8 mouse cellular contexts compared by ENCODE assay signal in the genomic region with DNA sequence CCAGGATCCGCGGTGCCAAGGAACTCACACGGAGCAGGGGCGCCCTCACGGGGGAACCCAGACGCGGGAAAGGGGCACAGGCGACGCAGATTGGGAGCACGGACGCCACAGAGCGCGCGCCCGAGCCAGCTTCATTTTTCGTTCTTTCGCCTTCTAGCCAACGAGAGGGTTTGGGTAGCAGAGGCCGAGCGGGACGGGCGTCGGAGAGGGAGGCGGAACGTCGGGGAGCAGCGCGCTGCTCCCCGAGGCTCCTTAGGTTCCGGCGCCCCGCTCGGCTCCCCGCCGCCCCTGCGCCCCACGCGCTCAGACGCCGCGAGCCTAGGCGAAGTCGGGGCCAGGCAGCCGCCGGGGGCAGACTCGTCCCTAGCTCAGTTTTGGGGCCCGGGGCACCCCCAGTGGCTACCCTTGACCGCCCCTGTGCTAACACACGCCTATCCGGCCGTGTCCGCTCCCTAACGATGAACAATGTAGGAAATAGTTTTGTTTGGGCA. TPM values are rescaled to one million over a fixed set of nuclear protein-coding genes. Genes with fewer than 3 reads are reported as not detected.
DNase-seq lines count a peak whose midpoint lies in the region; ATAC-seq and TF ChIP-seq lines count a peak whose summit lies in the region.

No protein-coding gene starts in this region.

- H3K9ac ChIP-seq in lung, embryonic 16.5 days (ENCODE audit: low read length), result peak overlapping the region; percentile 64
- H3K9ac ChIP-seq in forebrain, embryonic 13.5 days, result no peak overlapping the region
- peak overlapping the region; percentile 54 for H3K9ac ChIP-seq in intestine, postnatal 0 days (ENCODE audit: low read depth, low read length)

- ATAC-seq in lung, embryonic 16.5 days (ENCODE audit: low read depth), result no peak
- no peak for ATAC-seq in forebrain, embryonic 13.5 days
- ATAC-seq in intestine, postnatal 0 days, result no peak

- H3K4me1 ChIP-seq in lung, embryonic 16.5 days (replicated peaks; ENCODE audit: control insufficient read depth, insufficient read depth, low read length), result peaks cover 13% of the 10 kb centered on the region
- peaks cover 13% of the 10 kb centered on the region for H3K4me1 ChIP-seq in forebrain, embryonic 13.5 days
- H3K4me1 ChIP-seq in intestine, postnatal 0 days (replicated peaks; ENCODE audit: control insufficient read depth, insufficient read depth, low read length), result 0 out of 2 replicates have a peak, but pooled peaks cover 3% of the 10 kb centered on the region

- WGBS in lung, embryonic 16.5 days, result under 1% methylated on average over 51 of the region's 53 CpGs
- under 1% methylated on average over 53 of the region's 53 CpGs for WGBS in forebrain, embryonic 13.5 days
- WGBS in intestine, postnatal 0 days, result 2% methylated on average over 53 of the region's 53 CpGs

- peak overlapping the region; percentile 44 for H3K4me3 ChIP-seq in lung, embryonic 16.5 days (ENCODE audit: low read length)
- H3K4me3 ChIP-seq in forebrain, embryonic 13.5 days, result peak overlapping the region; percentile 13
- H3K4me3 ChIP-seq in intestine, postnatal 0 days (ENCODE audit: low read depth, low read length), result peak overlapping the region; percentile 40

- DNase-seq in lung, postnatal 36 days, result no peak
- DNase-seq in retina, embryonic 14.5 days (ENCODE audit: low spot score), result peak; percentile 30
- DNase-seq in embryo, embryonic 10 days (ENCODE audit: low spot score), result no peak
- no peak for DNase-seq in T-cell, adult 2 months (ENCODE audit: low spot score)
- no peak for DNase-seq in spleen, postnatal 36 days (ENCODE audit: low spot score in 2 of 2)

- H3K27me3 ChIP-seq in lung, embryonic 16.5 days (ENCODE audit: control insufficient read depth, insufficient read depth, low read depth, low read length), result peaks cover 69% of the 10 kb centered on the region
- peaks cover 83% of the 10 kb centered on the region for H3K27me3 ChIP-seq in forebrain, embryonic 13.5 days
- H3K27me3 ChIP-seq in intestine, postnatal 0 days (replicated peaks; ENCODE audit: control insufficient read depth, insufficient read depth, low read length), result peaks cover 72% of the 10 kb centered on the region

- H3K36me3 ChIP-seq in lung, embryonic 16.5 days (ENCODE audit: control insufficient read depth, insufficient read depth, low read length), result peaks cover 3% of the 10 kb centered on the region; the same call in 1 of the 2 replicates
- H3K36me3 ChIP-seq in forebrain, embryonic 13.5 days (ENCODE audit: poor library complexity, severe bottlenecking), result no peaks in the 10 kb centered on the region
- H3K36me3 ChIP-seq in intestine, postnatal 0 days (ENCODE audit: control insufficient read depth, insufficient read depth), result no peaks in the 10 kb centered on the region; the same call in 1 of the 2 replicates

- H3K9me3 ChIP-seq in lung, embryonic 16.5 days (ENCODE audit: control insufficient read depth, low read length), result peaks cover under 1% of the 10 kb centered on the region; the same call in 1 of the 2 replicates
- H3K9me3 ChIP-seq in forebrain, embryonic 13.5 days (replicated peaks), result no peaks in the 10 kb centered on the region
- no peaks in the 10 kb centered on the region for H3K9me3 ChIP-seq in intestine, postnatal 0 days (ENCODE audit: control insufficient read depth)

- peak overlapping the region; percentile 63 for H3K4me2 ChIP-seq in lung, embryonic 16.5 days (ENCODE audit: low read depth, low read length)
- H3K4me2 ChIP-seq in forebrain, embryonic 13.5 days, result peak overlapping the region; percentile 28
- peak overlapping the region; percentile 69 for H3K4me2 ChIP-seq in intestine, postnatal 0 days (replicated peaks; ENCODE audit: low read depth)

- no peak overlapping the region for H3K27ac ChIP-seq in lung, embryonic 16.5 days (ENCODE audit: low read length)
- no peak overlapping the region for H3K27ac ChIP-seq in forebrain, embryonic 13.5 days
- peak overlapping the region; percentile 28 for H3K27ac ChIP-seq in intestine, postnatal 0 days (ENCODE audit: low read depth, low read length)

- 0 out of 2 replicates have a peak, but pooled peaks have one; percentile 2 for TF ChIP-seq CTCF in intestine, postnatal 0 days (IDR thresholded peaks at IDR 0.05; ENCODE audit: low read depth)

RNA-seq across cellular contexts. Expression of gene Igf2, which starts 2.6 kb away (rescaled TPM):
- polyA plus RNA-seq in lung, embryonic 16.5 days (2015; fragmentation: Nextera tagmentation; extraction: Ambion mirVana), result 457 and 496 TPM in 2 replicates
- polyA plus RNA-seq in forebrain, embryonic 13.5 days (2015; fragmentation: Nextera tagmentation; extraction: Ambion mirVana), result 56.6 and 57.6 TPM in 2 replicates
- 483 and 499 TPM in 2 replicates for polyA plus RNA-seq in intestine, postnatal 0 days (2015; fragmentation: Nextera tagmentation; extraction: Ambion mirVana)

RNA-seq across cellular contexts. Expression of gene Gm49394, which starts 5.8 kb away (rescaled TPM):
- polyA plus RNA-seq in lung, embryonic 16.5 days (2015; fragmentation: Nextera tagmentation; extraction: Ambion mirVana), result not detected in 2 replicates
- 0.05 TPM in 1 of 2 replicates, not detected in the other for polyA plus RNA-seq in forebrain, embryonic 13.5 days (2015; fragmentation: Nextera tagmentation; extraction: Ambion mirVana)
- not detected in 2 replicates for polyA plus RNA-seq in intestine, postnatal 0 days (2015; fragmentation: Nextera tagmentation; extraction: Ambion mirVana)
